Mouse (Mus musculus) ES-E14 (cell line): ENCODE results near the gene Kcnk15. TPM values are rescaled to one million over a fixed set of nuclear protein-coding genes. Genes with fewer than 3 reads are reported as not detected.

Experiments used
- DNase-seq: peaks from one replicate; pipeline ENCODE4 v3.0.0-alpha.2; 2013; ENCODE audit warnings: low read depth, low spot score
- H3K27ac ChIP-seq: 2 replicates; pipeline ENCODE4 v1.5.1; 2012; ENCODE audit warnings: low read depth, mild to moderate bottlenecking, low read length, moderate library complexity, mixed read lengths; ENCODE audit not compliant: poor library complexity, insufficient read depth, severe bottlenecking
- H3K36me3 ChIP-seq: 2 replicates; pipeline ENCODE4 v1.6.1; 2012; ENCODE audit warnings: mild to moderate bottlenecking, low read length, moderate library complexity, mixed read lengths; ENCODE audit not compliant: control insufficient read depth, poor library complexity, insufficient read depth, severe bottlenecking
- H3K4me1 ChIP-seq, 2 experiments: fragments of 150-350 bp in 1 of 2; sonication (generic) in 1 of 2; 2 replicates each; pipeline ENCODE4 v1.6.1; 2012; ENCODE audit warnings: low read length in 2 of 2, mild to moderate bottlenecking in 1 of 2, mixed read lengths in 1 of 2; ENCODE audit not compliant: control insufficient read depth in 2 of 2, insufficient read depth in 2 of 2, poor library complexity in 1 of 2
- H3K4me3 ChIP-seq, 2 experiments: fragments of 150-350 bp in 1 of 2; sonication (generic) in 1 of 2; 2 replicates each; pipeline ENCODE4 v1.5.1; 2012; ENCODE audit warnings: low read length in 2 of 2, low read depth in 1 of 2, mild to moderate bottlenecking in 1 of 2, mixed read lengths in 1 of 2; ENCODE audit not compliant: insufficient read depth in 1 of 2, poor library complexity in 1 of 2, severe bottlenecking in 1 of 2
- H3K9ac ChIP-seq: 2 replicates; pipeline ENCODE4 v1.6.1; 2012; ENCODE audit warnings: low read depth, mild to moderate bottlenecking, low read length, mixed read lengths; ENCODE audit not compliant: poor library complexity, insufficient read depth, severe bottlenecking
- H3K9me3 ChIP-seq: fragments of 150-350 bp; sonication (generic); 2 replicates; pipeline ENCODE4 v1.6.1; 2012; ENCODE audit warnings: low read depth, mild to moderate bottlenecking, low read length; ENCODE audit not compliant: control insufficient read depth, insufficient read depth
- CHD2 ChIP-seq: IDR thresholded peaks from 2 replicates; pipeline ENCODE4 v1.6.1; 2014; ENCODE audit warnings: mild to moderate bottlenecking, low read depth, low read length, inconsistent platforms
- HCFC1 ChIP-seq: IDR thresholded peaks from 2 replicates; pipeline ENCODE4 v1.6.1; 2012; ENCODE audit warnings: low read length, inconsistent platforms, borderline replicate concordance; ENCODE audit not compliant: insufficient read depth
- MAFK ChIP-seq: IDR thresholded peaks from 2 replicates; pipeline ENCODE4 v1.6.1; 2014; ENCODE audit warnings: mild to moderate bottlenecking, low read depth, low read length, inconsistent platforms; ENCODE audit not compliant: insufficient read depth
- ZC3H11A ChIP-seq: IDR thresholded peaks from 2 replicates; pipeline ENCODE4 v1.6.1; 2012; ENCODE audit warnings: low read depth, mild to moderate bottlenecking, inconsistent platforms, low read length, borderline replicate concordance
- ZNF384 ChIP-seq: IDR thresholded peaks from 2 replicates; pipeline ENCODE4 v1.6.1; 2012; ENCODE audit warnings: low read depth, low read length, inconsistent platforms
- in situ Hi-C, 2 experiments: fragments of 600-800 bp; cut with MboI; formaldehyde crosslinking; loops; one replicate each; pipeline ENCODE4 v1.15.1; 2025; ENCODE audit warnings: low sequenced_read_pairs in 2 of 2, inconsistent platforms in 1 of 2; ENCODE audit not compliant: unreplicated experiment in 2 of 2
- total RNA-seq: library from RNA; depleted of rRNA; stranded (reverse); fragments of 300-350 nt; gene quantifications from 2 replicates; pipeline ENCODE4 v1.2.3, GENCODE M21; 2012

Gene Kcnk15
- total RNA-seq, 1 experiment = not detected

- TF ChIP-seq ZNF384 = no peak
- TF ChIP-seq CHD2 = no peak
- TF ChIP-seq HCFC1 = no peak
- no peak for TF ChIP-seq MAFK
- no peak for TF ChIP-seq ZC3H11A
- H3K36me3 ChIP-seq = peaks cover 2% of the 10 kb centered on the region; the same call in 1 of the 2 replicates
- in situ Hi-C loops = loop anchor here in 1 of 2 experiments (25.0 kb wide), 1 partner anchor 91 kb away; no protein-coding TSS in a partner anchor
- no peak overlapping the region for H3K27ac ChIP-seq
- H3K9me3 ChIP-seq = no peaks in the 10 kb centered on the region
- DNase-seq = no peak
- no peak overlapping the region for H3K9ac ChIP-seq
- no peak overlapping the region for H3K4me3 ChIP-seq
- H3K4me1 ChIP-seq = no peaks in the 10 kb centered on the region; a peak in 1 of 4 replicates
These were observed 17.8 kb downstream of the Kcnk15 start for GRCm38 (mm10) chr2:163871266-163871665.

- in situ Hi-C loops = loop anchor here in 1 of 2 experiments (25.0 kb wide), 1 partner anchor 90 kb away; no protein-coding TSS in a partner anchor
- no peak for TF ChIP-seq HCFC1
- no peak for TF ChIP-seq MAFK
- no peak for TF ChIP-seq CHD2
- TF ChIP-seq ZC3H11A = no peak
- no peak for TF ChIP-seq ZNF384
- Histone ChIP-seq H3K4me1 (no peaks in the 10 kb centered on the region; a peak in 1 of 4 replicates), H3K27ac (no peak overlapping the region), H3K9me3 (no peaks in the 10 kb centered on the region), H3K9ac (no peak overlapping the region), H3K4me3 (no peak overlapping the region), H3K36me3 (peaks cover 2% of the 10 kb centered on the region; the same call in 1 of the 2 replicates)
- DNase-seq = no peak
These were observed 18.5 kb downstream of the Kcnk15 start for GRCm38 (mm10) chr2:163871906-163872305.

GRCm38 (mm10) chr2:163874877-163875276 is 21.4 kb downstream of the Kcnk15 start:
- no peaks in the 10 kb centered on the region for H3K9me3 ChIP-seq
- no peaks in the 10 kb centered on the region; a peak in 1 of 4 replicates for H3K4me1 ChIP-seq
- H3K36me3 ChIP-seq = peaks cover 2% of the 10 kb centered on the region; the same call in 1 of the 2 replicates
- H3K4me3 ChIP-seq = no peak overlapping the region
- DNase-seq = no peak
- in situ Hi-C loops = loop anchor here in 1 of 2 experiments (25.0 kb wide), 1 partner anchor 87 kb away; no protein-coding TSS in a partner anchor
- TF ChIP-seq ZNF384 = no peak
- TF ChIP-seq MAFK = no peak
- TF ChIP-seq ZC3H11A = no peak
- no peak for TF ChIP-seq HCFC1
- TF ChIP-seq CHD2 = no peak
- H3K9ac ChIP-seq = no peak overlapping the region
- no peak overlapping the region for H3K27ac ChIP-seq

- DNase-seq = no peak
- no peaks in the 10 kb centered on the region; a peak in 1 of 4 replicates for H3K4me1 ChIP-seq
- no peak overlapping the region for H3K9ac ChIP-seq
- H3K27ac ChIP-seq = no peak overlapping the region
- peaks cover 2% of the 10 kb centered on the region; the same call in 1 of the 2 replicates for H3K36me3 ChIP-seq
- H3K4me3 ChIP-seq = no peak overlapping the region
- H3K9me3 ChIP-seq = no peaks in the 10 kb centered on the region
- in situ Hi-C loops = no loop called here
- TF ChIP-seq HCFC1 = no peak
- no peak for TF ChIP-seq CHD2
- TF ChIP-seq ZC3H11A = no peak
- no peak for TF ChIP-seq MAFK
- no peak for TF ChIP-seq ZNF384
These were observed 22.0 kb downstream of the Kcnk15 start for GRCm38 (mm10) chr2:163875484-163875883.
